Mouse (Mus musculus) kidney, postnatal 4 days (tissue): ENCODE measurements around the gene Schip1.

Experiments used
- DNase-seq, 2 experiments: peaks; one replicate each; pipeline ENCODE4 v3.0.0; 2021; ENCODE audit warnings: mixed read lengths in 2 of 2

Gene Schip1

DNA sequence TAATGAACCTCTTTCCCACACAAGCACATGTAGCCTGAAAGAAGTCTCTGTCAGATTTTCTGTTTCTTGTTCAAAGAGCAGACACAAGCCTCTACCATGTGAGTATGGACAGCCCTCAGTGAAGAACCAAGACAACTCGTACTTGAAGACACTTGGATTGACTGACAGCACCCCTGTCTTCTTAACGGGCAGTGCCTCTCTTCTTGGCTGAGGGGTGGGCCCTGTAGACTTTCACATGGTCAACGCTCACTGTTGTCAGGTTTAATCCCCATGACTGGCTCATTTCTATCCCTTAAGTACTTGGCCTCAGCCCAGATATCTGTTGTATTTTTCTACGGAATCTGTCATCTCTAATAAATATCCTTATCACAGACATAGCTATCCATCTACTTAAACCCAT is 565.7 kb downstream of the Schip1 start:
- DNase-seq: no peak

DNA sequence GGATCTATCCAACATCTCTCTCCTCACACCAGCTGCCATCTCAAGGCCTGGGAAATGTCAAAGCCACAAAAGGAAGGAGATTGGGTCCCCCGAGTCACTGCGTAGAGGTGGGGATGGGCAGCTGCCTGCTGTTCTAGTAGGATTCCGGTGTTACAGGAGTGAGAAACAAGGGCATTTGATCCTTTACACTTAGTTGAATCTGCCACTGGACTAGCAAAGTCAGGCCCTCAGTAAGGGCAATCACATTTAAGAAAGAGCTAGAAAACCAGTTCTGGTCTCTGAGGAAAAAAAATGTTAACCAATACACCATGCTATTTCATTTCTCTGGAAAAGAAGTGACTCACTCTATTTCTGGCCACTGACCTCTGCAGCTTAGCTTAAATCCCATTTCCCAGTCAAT is 566.2 kb downstream of the Schip1 start:
- DNase-seq: no peak

DNA sequence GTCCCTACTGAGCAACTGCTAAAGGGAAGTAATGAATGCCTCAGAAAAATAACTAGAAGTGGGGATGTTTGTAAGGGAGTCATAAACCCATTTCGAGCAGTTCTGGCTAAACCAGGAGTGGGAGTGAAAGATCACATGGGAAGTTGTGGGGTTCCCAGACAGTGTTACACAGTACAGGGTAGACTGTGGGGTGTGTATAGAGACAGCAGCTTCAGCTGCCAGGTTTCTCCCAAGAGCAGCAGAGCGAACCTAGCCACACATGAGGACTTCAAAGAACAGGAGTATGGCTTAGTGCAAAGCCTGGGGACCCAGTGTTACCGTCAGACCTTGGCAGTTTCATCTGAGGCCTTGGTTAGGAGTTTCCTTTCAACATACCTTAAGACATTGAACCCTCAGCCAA is 568.1 kb downstream of the Schip1 start:
- DNase-seq: no peak

DNA sequence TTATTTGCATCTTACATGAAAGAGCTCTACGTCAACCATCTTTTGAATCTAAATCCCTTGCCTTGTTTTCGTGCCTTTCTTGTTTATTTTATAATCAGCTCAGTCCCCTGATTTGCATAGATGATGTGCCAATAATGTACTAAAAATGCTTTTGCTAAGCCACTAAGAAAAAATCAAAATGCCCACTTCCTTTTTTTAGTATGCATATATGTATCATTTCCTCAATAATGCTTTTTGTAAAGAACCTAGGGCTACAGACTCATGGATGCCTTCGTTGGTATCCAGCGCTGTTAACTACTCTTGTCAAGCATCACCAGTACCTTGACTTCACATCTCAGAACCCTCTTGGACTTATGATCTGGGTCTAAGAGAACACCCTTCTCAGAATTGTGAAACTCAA is 569.0 kb downstream of the Schip1 start:
- no peak for DNase-seq

DNA sequence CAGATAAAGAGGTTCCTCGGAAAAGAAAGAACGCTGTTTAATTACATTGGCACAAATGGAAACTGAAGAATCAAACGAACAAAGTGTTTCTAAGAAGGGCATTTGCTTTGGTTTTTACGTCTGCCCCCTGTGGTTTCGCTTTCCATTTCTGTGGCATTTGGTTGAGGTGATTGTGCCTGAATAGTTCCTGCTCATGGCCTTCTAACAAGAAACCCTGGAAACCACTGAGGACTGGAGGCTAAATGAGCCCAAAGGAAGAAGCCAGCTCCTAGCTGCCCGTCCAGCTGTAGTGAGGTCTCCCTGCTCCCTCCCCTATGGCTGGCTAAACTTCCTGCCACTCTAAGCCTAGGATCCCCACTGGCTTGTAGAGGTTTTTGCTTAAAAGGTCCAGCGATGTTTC is 573.4 kb downstream of the Schip1 start:
- no peak for DNase-seq

DNA sequence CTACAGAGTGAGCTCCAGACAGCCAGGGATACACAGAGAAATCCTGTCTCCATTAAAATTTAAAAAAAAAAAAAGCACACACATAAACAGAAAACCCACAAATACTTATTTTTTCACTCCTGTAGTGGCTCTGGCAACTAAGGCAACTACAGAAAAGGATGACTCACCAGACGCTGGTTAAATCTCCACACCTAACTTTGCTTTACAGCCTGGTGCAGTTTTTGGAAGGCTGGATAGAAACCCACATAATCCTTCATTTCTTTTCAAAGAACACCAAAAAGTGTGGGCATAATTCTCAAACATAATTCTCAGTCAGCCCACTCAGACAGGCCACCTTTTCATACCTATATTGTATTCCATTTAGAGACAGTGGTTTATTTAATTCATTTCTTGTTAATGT is 574.1 kb downstream of the Schip1 start:
- DNase-seq: no peak

DNA sequence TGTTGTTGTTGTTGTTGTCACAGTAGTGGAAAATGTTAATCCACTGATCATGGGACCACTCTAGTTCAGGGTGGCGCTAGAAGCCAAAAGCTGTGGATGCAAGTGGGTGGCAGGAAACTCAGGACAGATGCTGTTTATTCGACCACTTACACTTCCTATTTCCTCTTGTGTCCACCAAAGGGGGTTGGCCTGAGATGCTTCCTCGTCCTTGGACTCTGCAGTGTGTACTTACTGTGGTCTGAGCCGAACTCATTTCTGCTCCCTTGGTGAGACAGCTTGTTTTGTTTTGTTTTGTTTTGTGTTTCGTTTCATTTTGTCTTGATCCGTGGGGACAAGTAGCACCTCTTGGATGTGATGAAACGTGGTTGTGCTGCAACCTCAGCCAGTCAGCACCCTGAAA is 578.3 kb downstream of the Schip1 start:
- no peak for DNase-seq

DNA sequence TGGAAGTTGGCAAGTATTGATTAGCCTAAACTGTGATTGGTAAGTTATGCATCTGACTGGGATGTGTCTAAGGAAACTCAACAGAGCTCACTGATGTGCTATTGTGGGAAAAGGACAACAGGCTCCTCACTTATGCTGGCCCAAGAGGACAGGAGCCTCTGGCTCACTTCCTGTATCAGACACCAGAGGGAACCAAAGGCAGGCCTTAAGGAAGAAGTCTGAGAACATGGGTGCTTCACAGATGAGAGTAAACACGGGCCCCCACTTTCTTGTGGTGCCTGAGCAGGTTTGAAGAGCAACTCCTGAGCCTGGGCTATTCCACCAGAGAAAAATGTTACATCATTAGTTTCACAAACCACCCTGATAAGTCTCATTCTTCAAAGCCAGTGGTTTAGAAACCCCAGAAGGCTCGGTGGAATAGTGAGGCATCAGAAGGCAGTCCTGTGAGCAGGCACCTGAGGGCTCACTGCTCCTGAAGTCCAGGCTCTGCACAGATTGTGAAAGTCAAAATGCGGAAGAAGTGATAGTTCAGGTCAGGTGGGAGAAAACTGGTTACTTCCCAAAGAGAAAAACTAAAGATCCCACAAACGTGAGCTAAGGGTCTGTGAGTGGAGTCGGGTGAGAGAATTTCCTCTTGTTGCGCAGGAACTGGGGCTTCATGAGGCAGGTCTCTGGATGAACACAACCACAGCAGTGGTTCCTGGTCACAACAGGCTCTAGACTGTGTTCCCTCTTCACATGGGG is 582.0 kb downstream of the Schip1 start:
- DNase-seq: peak; percentile 43 to 62

DNA sequence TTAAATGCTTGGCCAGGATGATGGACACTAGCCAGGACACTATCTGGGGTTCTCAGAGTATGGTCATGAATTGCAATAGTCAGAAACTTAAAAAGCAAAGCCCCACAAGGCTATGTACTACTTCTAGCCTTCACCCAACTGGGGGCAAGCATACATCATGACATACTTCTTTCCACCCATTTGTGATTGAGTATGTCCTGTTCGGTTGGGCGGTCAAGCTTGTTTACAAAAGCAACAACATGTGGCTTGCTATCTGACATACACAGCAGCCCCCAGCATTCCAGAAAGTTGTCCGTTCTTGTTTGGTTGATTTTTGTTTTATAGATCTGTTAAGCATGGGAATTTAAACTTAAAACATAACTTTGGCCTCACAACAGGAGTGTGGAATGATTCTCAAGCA is 582.7 kb downstream of the Schip1 start:
- DNase-seq: no peak

DNA sequence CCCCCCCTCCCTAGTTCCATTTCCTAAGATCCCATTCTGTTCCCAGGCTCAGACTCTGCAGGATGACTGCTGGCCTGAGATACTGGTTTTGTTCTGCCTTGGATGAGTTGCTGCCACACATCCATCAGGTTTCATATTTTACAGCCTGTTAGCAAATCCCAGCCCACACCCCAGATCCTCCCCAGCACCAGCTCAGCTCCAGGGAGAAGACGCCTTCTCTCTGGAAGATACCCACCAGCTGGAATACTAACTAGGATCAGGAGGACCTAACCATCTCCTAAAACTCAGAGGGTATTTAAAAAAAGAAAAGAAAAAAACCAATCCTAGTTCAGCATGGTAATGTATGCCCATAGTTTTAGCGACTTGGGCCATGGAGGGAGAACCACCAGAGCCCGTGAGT is 585.6 kb downstream of the Schip1 start:
- DNase-seq: no peak

DNA sequence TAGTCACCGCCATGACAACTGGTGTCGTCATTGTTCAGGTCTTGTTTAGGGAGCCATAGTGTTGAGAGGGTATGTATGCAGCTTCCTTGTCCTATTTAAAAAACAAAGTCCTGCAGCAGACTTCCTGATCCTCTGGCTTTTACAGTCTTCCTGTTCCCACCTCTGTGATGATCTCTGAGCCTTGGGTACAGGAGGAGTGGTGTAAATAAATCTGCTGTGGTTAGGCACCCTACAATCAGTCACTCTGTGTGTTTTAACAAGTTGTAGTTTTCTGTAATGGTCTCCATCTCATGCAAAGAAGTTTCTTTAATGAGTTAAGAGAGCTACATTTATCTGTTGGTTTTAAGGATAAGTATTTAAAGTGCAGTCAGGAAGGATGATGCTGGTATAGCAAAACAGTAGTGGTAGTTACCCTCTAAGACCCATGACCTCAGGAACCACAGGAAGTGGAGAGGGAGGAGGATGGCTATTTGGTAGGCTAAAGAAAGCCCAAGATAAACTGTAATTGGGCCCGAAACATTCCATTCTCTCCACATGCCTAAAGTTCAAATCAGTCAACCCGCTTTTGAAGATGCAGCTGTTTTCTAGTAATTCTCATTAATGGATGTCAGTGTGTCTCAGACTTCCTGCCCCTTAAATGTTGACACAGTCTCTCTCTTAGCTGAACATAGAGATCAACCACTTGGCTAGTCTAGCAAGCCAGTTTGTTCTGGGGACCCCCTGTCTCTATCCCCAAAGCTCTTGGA is 592.2 kb downstream of the Schip1 start:
- no peak for DNase-seq

DNA sequence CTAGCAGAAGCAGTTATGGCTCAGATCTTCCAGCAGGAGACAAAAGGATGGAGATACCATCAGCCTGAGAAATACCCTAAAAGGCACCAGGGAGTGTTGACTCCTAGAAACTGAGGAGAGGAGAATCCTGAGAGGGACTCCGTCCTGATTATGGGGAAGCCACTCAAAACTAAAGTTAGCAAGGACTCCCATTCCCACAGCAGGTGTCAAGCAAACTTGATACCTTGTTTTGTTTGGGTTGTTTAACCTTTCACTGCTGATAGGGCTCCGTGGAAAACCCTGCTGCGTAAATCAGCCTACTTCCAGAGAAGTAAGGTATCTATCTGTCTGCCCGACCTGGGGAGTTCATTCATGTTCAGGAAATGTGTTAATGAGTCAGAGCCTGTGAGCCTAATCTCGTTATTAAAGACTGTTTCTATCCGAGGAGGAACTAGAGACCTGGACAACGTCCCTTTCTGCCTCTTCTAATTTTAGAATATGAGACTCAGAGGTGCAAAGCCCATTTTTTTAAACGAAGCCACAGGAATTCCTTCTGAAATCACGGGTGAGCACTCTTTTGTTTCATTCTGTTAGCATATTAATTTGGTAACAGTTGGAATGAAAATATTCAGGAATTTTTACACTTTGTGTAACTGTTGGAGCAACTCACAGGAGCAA is 593.1 kb downstream of the Schip1 start:
- no peak for DNase-seq

DNA sequence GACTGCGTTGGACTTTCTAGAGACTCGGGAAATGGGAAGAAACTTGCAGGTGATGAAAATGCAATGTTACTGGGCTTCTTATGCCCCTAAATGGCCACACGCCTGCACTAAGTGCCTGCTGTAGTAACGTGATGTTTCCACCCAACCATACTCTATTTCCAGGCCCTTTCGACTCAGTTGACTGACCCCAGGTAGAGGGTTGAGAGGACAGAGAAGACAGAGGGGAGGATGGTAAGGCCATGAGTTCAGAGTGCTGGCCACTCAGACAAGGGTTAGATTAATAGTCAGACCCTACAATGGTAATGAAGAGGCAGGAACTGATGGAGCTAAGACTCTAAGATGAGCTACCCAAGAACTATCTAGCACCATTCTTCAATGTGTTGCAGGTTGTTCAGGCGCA is 595.4 kb downstream of the Schip1 start:
- no peak for DNase-seq

DNA sequence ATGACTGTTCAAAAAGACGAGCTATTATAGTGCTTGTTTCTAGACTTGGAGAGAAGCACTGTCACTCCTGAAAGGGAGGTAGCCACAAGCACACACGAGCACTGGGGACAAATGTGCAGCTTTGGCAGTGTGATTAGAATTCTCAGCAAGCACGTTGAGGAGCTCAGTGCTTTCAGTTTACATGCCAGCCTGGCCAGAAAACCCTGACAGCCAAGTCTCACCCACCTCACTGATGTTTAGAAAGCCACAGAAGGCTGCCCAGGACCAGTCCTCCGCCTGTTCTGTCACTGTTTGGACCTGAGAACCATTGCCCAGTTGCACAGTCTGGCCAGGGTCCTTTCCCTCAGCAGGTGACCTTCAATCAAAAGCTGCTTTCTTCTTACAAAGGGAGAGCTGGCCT is 595.9 kb downstream of the Schip1 start:
- DNase-seq: no peak

DNA sequence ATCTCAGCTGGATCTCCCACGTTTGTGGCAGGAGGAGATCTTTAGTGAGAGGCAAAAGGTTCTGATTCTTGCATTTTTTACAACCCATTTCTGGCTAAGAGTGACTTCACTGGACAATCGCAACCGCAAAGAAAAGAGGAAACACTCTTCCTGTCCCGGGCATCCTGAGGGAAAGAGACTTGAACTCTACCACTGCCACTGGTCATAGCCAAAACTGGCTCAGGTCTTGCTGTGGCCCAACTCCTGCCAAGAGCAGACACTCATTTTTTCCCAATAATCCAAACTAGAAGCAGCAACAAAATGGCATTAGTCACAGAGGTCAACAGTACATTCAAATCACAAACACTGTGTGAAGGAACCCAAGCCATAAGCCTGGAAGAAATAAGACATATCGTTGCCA is 597.8 kb downstream of the Schip1 start:
- DNase-seq: no peak

DNA sequence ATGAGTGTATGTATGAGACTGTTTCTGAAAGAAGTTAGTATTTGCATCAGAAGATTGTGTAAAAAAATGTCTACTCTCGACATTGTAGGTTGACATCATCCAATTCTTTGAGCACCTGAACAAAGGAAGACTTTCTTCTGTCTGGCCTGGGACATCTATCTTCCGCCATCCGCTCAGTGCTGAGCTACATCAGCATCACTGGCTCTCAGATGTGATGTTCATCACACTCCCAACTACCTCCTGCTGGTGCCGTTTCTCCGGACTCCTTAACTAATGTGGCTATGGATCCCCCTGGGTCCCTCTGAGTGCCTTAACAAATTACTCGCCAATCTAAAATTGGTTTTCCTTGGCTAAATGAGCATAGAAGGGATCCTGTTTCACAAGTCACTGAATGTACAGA is 599.7 kb downstream of the Schip1 start:
- no peak for DNase-seq

DNA sequence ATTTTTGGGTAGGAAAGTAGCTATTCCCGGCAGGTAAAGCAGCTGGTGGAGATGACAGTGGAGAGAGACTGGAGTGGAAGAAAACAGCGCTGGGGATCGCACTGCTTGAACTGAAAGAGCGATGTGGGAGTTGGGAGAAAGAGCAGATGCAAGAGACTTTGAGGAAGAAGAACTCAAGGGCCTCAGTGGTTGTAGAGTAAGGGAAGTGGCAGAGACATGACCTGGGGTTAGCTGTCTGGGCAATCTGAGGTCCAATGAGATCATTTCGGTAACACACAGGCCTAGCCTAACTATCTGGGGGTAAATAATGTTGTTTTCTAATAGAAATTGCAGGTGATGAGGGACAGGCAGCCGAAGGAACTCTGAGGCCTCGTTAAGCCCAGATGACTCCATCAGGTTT is 601.8 kb downstream of the Schip1 start:
- DNase-seq: no peak

DNA sequence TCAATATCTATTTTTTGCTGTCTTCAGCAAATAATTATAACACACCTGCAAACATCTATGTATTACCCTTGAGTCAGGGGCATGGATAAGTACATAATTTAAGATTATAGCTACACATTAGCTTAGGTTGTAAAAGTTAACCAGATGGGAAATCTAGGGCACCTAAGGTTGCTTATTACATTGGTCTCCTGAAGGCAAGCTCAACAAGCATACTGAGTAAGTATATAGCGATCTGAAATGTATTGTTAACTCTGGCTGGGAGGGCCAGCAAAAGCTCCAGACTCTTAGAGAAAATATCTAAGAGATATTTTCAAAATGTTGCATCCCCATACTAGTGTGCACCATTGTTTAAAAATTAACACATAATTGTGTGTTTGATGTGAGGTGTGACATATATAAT is 603.2 kb downstream of the Schip1 start:
- DNase-seq: no peak

DNA sequence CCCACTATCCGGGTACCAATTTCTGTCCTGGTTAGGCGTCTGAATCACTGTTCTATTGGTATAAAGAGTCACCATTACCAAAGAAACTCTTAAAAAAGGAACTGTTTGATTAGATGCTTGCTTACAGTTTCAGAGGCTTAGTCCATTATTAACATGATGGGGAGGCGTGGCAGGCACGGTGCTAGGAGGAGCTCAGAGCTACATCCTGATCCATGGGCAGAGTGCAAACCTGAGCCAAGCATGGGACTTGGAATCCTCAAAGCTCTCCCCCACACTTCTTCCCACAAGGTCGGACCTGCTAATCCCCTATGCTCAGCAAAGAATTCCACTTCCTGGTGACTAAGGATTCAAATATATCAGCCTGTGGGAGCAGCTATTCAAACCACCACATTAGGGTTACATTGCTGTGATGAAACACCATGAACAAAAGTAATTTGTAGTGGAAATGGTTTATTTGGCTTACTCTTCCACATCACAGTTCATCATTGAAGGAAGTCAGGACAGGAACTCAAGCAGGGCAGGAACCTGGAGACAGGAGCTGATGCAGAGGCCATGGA is 604.9 kb downstream of the Schip1 start:
- no peak for DNase-seq

DNA sequence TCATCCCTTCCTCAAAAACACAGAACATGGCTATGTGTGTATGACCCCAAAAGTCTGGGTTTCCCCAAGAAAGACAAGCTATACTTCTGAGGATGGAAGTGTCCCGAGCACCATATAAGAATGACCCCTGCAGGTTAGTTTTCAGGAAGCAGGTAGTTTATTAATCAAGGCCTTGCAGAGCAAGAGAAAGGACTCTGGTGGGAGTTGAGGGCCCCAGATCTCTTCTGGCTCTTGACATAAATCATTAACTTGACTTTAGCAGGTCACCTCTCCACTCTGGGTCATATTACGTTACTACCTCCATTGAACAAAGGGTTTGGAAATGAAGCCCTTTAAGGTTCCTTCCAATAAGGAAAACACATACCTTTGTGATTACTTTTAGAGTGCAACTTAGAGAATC is 610.1 kb downstream of the Schip1 start:
- no peak for DNase-seq

DNA sequence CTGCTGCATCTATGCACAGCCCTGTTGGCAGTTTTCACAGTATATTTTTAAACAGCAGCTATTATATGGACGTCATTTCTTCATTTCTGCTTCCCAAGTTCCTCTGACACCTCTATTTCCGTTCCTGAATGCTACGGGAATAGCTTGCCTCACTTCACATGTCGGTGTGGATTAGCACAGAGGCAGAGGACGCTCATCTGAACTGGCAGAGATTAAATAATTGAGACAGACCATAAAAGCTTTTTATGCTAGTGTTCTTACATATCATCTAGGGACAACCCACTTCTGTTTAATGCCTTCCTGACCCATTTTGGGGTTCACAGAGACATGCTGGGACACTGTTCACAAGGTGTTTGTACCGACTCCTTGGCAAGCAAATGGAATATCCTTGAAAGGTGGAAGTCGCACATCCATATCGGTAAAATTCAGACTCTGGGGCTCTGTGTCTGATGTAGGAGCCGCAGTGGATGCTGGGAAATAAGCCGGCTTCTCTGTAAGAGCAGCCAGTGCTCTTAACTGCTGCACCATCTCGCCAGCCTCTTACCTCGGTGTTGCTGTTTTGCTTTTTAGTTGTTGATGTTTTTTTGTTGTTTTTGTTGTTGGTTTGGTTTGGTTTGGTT is 610.7 kb downstream of the Schip1 start:
- DNase-seq: no peak
